Mouse (Mus musculus): ENCODE data around the gene Phtf1.

Phtf1 gene

GRCm38 (mm10) chr3:103967861-103968691 is at the start of gene Phtf1:
Phtf1 (plus strand) TSS chr3:103968110.
- DNase-seq (ENCODE audit: low spot score), result peak; percentile 92

- DNase-seq (ENCODE audit: low spot score), result no peak
These were observed 47.8 kb upstream of the Phtf1 start for GRCm38 (mm10) chr3:103920094-103920493.

GRCm38 (mm10) chr3:103925302-103925701 is 42.6 kb upstream of the Phtf1 start:
- DNase-seq (ENCODE audit: low spot score), result no peak

- no peak for DNase-seq (ENCODE audit: low spot score)
These were observed 40.4 kb upstream of the Phtf1 start for GRCm38 (mm10) chr3:103927511-103927910.

GRCm38 (mm10) chr3:103944794-103945562 is 22.9 kb upstream of the Phtf1 start:
- no peak for DNase-seq (ENCODE audit: low spot score)

GRCm38 (mm10) chr3:103948666-103949065 is 19.2 kb upstream of the Phtf1 start:
- DNase-seq (ENCODE audit: low spot score), result no peak

- no peak for DNase-seq (ENCODE audit: low spot score)
These were observed 7.3 kb upstream of the Phtf1 start for GRCm38 (mm10) chr3:103960622-103961021.

GRCm38 (mm10) chr3:103967231-103967630 is 679 bp upstream of the Phtf1 start:
- DNase-seq (ENCODE audit: low spot score), result no peak

- no peak for DNase-seq (ENCODE audit: low spot score)
These were observed 791 bp downstream of the Phtf1 start for GRCm38 (mm10) chr3:103968701-103969100.

GRCm38 (mm10) chr3:103971157-103971556 is 3.2 kb downstream of the Phtf1 start:
- no peak for DNase-seq (ENCODE audit: low spot score)

- no peak for DNase-seq (ENCODE audit: low spot score)
These were observed 16.6 kb downstream of the Phtf1 start for GRCm38 (mm10) chr3:103984556-103984955.

- DNase-seq (ENCODE audit: low spot score), result no peak
These were observed 17.3 kb downstream of the Phtf1 start for GRCm38 (mm10) chr3:103985194-103985593.

GRCm38 (mm10) chr3:103987831-103988432 is 20.0 kb downstream of the Phtf1 start:
- no peak for DNase-seq (ENCODE audit: low spot score)

- no peak for DNase-seq (ENCODE audit: low spot score)
These were observed 21.4 kb downstream of the Phtf1 start for GRCm38 (mm10) chr3:103989352-103989751.

GRCm38 (mm10) chr3:103991271-103991670 is 23.4 kb downstream of the Phtf1 start:
- DNase-seq (ENCODE audit: low spot score), result no peak

GRCm38 (mm10) chr3:103998724-103999123 is 30.8 kb downstream of the Phtf1 start:
- no peak for DNase-seq (ENCODE audit: low spot score)

- DNase-seq (ENCODE audit: low spot score), result no peak
These were observed 39.1 kb downstream of the Phtf1 start for GRCm38 (mm10) chr3:104006896-104007466.

- no peak for DNase-seq (ENCODE audit: low spot score)
These were observed 39.6 kb downstream of the Phtf1 start for GRCm38 (mm10) chr3:104007479-104007878.

GRCm38 (mm10) chr3:104009924-104010662 is 42.2 kb downstream of the Phtf1 start:
- DNase-seq (ENCODE audit: low spot score), result no peak

GRCm38 (mm10) chr3:104011972-104012371 is 44.1 kb downstream of the Phtf1 start:
- no peak for DNase-seq (ENCODE audit: low spot score)

GRCm38 (mm10) chr3:104017931-104018330 is 50.0 kb downstream of the Phtf1 start:
- DNase-seq (ENCODE audit: low spot score), result no peak

- DNase-seq (ENCODE audit: low spot score), result no peak
These were observed 51.5 kb downstream of the Phtf1 start for GRCm38 (mm10) chr3:104019453-104019852.

All from yolk sac, embryonic 10.5 days (tissue).